Mouse (Mus musculus): ENCODE data around the gene Car5a. TPM values are rescaled to one million over a fixed set of nuclear protein-coding genes. Genes with fewer than 3 reads are reported as not detected.

The Car5a gene
- polyA plus RNA-seq, 1 experiment, result not detected

GRCm38 (mm10) chr8:121909663-121910062, 35.0 kb downstream of the Car5a start:
- Histone ChIP-seq H3K27ac (ENCODE audit: insufficient read depth, low read depth, low read length) (no peak overlapping the region), H3K4me3 (ENCODE audit: insufficient read depth, low read length) (no peak overlapping the region), H3K4me1 (ENCODE audit: control insufficient read depth, insufficient read depth, low read length) (peaks cover 20% of the 10 kb centered on the region)
- TF ChIP-seq POLR2A (IDR thresholded peaks at IDR 0.05; ENCODE audit: borderline replicate concordance, low read depth, low read length), result no peak
- TF ChIP-seq CTCF (IDR thresholded peaks at IDR 0.05; ENCODE audit: low read depth, low read length), result peak; percentile 75

- H3K27ac ChIP-seq (ENCODE audit: insufficient read depth, low read depth, low read length), result no peak overlapping the region
- no peak for TF ChIP-seq CTCF (IDR thresholded peaks at IDR 0.05; ENCODE audit: low read depth, low read length)
- no peak for TF ChIP-seq POLR2A (IDR thresholded peaks at IDR 0.05; ENCODE audit: borderline replicate concordance, low read depth, low read length)
- H3K4me1 ChIP-seq (ENCODE audit: control insufficient read depth, insufficient read depth, low read length), result peaks cover 25% of the 10 kb centered on the region
- H3K4me3 ChIP-seq (ENCODE audit: insufficient read depth, low read length), result no peak overlapping the region
Measured at GRCm38 (mm10) chr8:121909148-121909541, 35.6 kb downstream of the Car5a start.

DNA sequence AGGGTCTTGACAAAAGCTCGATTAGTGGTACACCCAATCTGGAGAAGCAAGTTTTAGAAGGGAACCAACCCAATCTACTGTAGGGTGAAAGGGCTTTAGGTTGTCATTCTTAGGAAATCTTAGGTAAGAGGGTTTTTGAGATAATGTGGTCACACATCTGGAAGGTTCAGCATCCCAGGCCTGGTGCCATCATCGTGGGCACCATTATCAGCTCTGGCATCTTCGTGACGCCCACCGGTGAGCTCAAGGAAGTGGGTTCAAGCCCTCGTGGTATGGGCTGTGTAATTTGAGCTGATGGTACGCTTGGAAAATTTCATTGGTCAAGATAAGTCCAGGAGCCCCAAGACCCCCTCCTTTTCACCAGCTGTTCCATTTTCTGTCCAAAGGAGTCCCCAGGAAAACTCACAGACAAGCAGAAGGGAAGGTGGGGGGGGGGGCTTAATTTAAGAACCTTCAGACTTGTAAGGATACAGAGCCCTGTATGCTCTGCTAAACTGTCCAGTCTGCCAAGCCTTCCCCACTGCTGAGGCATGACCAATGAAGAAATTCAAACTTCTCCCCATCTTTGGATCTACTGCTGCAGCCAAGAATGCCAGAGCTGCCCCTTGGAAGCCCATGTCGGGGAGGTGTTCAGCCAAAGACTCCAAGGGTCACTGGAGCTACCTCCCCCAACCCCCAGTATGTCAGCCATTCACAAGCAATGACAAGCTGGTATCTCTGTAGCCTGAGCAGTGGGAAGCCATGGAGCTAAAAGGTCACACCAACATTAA, 36.1 kb downstream of the Car5a start:
- Histone ChIP-seq H3K4me3 (ENCODE audit: insufficient read depth, low read length) (peak overlapping the region; percentile 70; the same call in 1 of the 2 replicates), H3K27ac (ENCODE audit: insufficient read depth, low read depth, low read length) (no peak overlapping the region)

DNA sequence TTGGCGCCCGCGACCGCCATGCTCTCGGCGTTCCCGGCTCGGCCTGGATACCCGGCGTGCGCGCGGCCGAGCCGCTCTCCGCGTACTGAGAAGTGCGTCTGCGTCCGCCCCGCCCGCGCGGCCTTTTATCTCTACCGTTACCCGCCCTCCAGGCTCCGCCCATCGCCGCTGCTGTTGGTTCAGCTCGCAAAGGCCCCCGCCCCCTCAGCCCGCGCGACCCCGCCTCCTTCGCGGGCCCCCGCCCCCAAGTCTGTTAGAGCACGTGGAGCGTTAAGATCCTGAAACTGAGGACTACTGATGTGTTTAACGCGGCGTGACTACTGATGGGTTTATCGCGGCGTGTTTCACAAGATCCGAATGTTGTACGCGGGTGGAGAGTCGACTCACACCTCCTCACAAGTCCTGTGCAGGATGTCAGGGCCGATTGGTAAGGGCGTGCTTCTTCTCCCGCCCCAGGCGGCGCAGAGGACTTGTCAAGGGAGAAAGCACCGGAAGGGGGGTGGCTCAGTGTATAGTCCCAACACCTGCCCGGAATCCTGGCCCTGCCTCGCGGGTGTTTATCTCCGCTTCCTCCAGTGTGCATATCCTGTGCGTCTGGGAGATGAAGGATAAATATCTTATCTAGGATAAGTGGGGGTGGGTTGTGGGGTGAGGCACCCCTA, 37.0 kb downstream of the Car5a start, which contains the start of gene Slc7a5:
Gene Slc7a5, minus strand, starts transcription at position 108 of the 662 bp plus-strand sequence.
- Histone ChIP-seq H3K4me3 (ENCODE audit: insufficient read depth, low read length) (peak within 1 kb of the TSS; percentile 77), H3K4me1 (ENCODE audit: control insufficient read depth, insufficient read depth, low read length) (peaks cover 32% of the 10 kb centered on the region), H3K27ac (ENCODE audit: insufficient read depth, low read depth, low read length) (peak within 1 kb of the TSS; percentile 16; the same call in 1 of the 2 replicates)
- peak; percentile 54; the same call in 1 of the 2 replicates for TF ChIP-seq POLR2A (IDR thresholded peaks at IDR 0.05; ENCODE audit: borderline replicate concordance, low read depth, low read length)
- no peak for TF ChIP-seq CTCF (IDR thresholded peaks at IDR 0.05; ENCODE audit: low read depth, low read length)

More for the DNA sequence above, 36.1 kb downstream of the Car5a start:
- TF ChIP-seq POLR2A (IDR thresholded peaks at IDR 0.05; ENCODE audit: borderline replicate concordance, low read depth, low read length) (no peak), CTCF (IDR thresholded peaks at IDR 0.05; ENCODE audit: low read depth, low read length) (no peak)
- H3K4me1 ChIP-seq (ENCODE audit: control insufficient read depth, insufficient read depth, low read length), result peaks cover 31% of the 10 kb centered on the region

DNA sequence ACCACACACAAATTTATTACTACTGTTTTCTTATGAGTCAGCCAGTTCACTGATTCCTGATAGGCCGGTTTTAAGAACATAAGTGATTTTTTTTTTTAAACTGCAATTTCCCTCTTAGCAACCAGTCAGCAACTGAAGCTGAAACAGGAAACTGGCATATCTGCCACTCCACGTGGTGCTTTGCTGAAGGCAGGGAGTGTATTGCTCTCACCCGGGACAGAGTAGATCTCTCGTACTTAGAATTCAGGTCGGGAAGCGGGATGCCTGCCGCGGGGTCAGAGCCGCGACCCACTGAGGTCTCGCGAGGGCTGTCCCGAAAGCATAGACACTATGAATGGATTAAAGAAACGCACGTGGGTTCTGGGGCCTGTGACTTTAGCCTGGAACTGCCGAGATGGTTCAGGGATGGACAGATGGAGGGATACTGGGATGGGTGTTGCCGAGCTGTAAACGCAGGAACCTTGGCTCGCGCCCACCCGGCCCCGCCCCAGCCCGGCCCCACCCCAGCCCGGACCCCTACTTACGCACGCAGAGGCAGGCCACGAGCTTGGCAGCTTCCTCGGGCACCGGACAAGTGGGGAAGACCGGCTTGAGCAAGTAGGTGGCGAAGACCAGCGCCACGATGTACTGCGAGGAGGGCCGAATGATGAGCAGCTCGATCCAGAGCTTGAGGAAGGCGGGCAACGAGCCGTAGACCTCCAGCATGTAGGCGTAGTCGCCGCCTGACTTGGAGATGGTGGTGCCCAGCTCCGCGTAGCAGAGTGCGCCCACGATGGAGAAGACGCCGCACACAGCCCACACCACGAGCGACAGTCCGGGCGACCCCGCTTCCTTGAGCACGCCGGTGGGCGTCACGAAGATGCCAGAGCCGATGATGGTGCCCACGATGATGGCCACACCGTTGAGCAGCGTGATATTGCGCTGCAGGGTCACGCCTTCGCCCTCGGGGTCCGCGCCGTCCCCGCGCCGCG, 37.9 kb downstream of the Car5a start:
- Histone ChIP-seq H3K4me3 (ENCODE audit: insufficient read depth, low read length) (peak overlapping the region; percentile 77), H3K4me1 (ENCODE audit: control insufficient read depth, insufficient read depth, low read length) (peaks cover 32% of the 10 kb centered on the region), H3K27ac (ENCODE audit: insufficient read depth, low read depth, low read length) (peak overlapping the region; percentile 16; the same call in 1 of the 2 replicates)
- TF ChIP-seq CTCF (IDR thresholded peaks at IDR 0.05; ENCODE audit: low read depth, low read length) (no peak), POLR2A (IDR thresholded peaks at IDR 0.05; ENCODE audit: borderline replicate concordance, low read depth, low read length) (no peak)

DNA sequence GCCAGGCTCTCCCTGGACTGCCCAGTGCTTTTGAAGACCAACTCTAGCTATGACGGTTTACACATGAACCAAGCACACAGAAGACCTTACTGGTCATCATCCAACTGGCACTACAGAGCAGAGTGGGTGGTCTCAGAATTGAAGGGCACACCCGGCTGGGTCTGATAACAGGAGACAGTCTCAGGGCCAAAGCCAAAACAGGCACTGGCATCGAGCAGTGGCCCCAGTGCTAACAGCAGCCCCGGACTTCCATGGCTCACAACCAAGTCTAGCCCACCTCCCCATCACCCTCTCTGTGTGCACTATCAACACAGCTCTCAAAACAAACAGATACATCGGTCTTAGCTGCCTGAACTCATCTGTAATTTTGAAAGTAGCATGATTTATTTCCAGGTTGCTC, 38.8 kb downstream of the Car5a start:
- H3K4me3 ChIP-seq (ENCODE audit: insufficient read depth, low read length), result peak overlapping the region; percentile 77
- H3K4me1 ChIP-seq (ENCODE audit: control insufficient read depth, insufficient read depth, low read length), result peaks cover 32% of the 10 kb centered on the region
- H3K27ac ChIP-seq (ENCODE audit: insufficient read depth, low read depth, low read length), result no peak overlapping the region
- TF ChIP-seq CTCF (IDR thresholded peaks at IDR 0.05; ENCODE audit: low read depth, low read length) (no peak), POLR2A (IDR thresholded peaks at IDR 0.05; ENCODE audit: borderline replicate concordance, low read depth, low read length) (no peak)

GRCm38 (mm10) chr8:121905420-121905819, 39.3 kb downstream of the Car5a start:
- H3K4me3 ChIP-seq (ENCODE audit: insufficient read depth, low read length), result peak overlapping the region; percentile 77
- H3K4me1 ChIP-seq (ENCODE audit: control insufficient read depth, insufficient read depth, low read length), result peaks cover 32% of the 10 kb centered on the region
- no peak overlapping the region for H3K27ac ChIP-seq (ENCODE audit: insufficient read depth, low read depth, low read length)
- TF ChIP-seq POLR2A (IDR thresholded peaks at IDR 0.05; ENCODE audit: borderline replicate concordance, low read depth, low read length), result no peak
- no peak for TF ChIP-seq CTCF (IDR thresholded peaks at IDR 0.05; ENCODE audit: low read depth, low read length)

DNA sequence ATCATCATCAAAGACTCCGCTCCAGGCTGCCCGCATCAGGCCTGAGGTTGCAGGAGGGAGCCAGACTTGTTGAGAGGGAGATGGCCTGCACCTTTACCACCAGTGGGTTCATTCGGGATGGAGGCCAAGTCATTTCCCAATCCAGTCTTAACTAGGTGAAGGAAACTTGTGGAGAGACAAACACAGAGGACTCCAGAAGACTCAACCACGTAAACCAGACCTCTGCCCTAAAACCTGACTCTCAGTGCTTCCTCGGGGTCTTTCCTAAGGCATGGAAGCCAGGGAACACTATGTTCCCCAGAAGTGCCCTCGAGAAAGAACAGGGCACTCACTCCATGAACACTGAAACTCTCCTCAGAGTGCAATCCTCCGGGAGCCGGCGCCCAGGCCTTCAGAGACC, 39.7 kb downstream of the Car5a start:
- peak overlapping the region; percentile 6; the same call in 1 of the 2 replicates for H3K4me3 ChIP-seq (ENCODE audit: insufficient read depth, low read length)
- no peak overlapping the region for H3K27ac ChIP-seq (ENCODE audit: insufficient read depth, low read depth, low read length)
- TF ChIP-seq POLR2A (IDR thresholded peaks at IDR 0.05; ENCODE audit: borderline replicate concordance, low read depth, low read length) (no peak), CTCF (IDR thresholded peaks at IDR 0.05; ENCODE audit: low read depth, low read length) (no peak)
- H3K4me1 ChIP-seq (ENCODE audit: control insufficient read depth, insufficient read depth, low read length), result peaks cover 32% of the 10 kb centered on the region

DNA sequence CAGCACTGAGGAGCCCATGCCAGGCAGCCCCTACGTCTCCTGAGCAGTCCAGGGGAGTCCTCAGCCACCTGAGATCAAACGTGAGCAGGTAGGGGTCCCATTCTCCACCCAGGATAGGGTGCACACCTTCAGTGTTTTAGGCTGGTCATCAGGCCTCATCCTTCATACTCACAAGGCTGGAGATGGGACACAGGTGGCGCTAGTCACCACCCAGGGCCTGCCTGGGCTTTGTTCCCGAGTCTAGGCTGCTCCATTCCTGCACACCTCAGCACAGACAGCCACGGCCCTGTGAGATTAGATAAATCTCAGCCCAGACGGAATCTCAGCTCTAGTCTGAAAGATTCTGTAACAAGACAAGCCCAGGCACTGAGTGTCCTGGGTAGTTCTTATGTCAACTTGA, 40.7 kb downstream of the Car5a start:
- Histone ChIP-seq H3K4me1 (ENCODE audit: control insufficient read depth, insufficient read depth, low read length) (peaks cover 37% of the 10 kb centered on the region), H3K27ac (ENCODE audit: insufficient read depth, low read depth, low read length) (no peak overlapping the region), H3K4me3 (ENCODE audit: insufficient read depth, low read length) (no peak overlapping the region)
- TF ChIP-seq POLR2A (IDR thresholded peaks at IDR 0.05; ENCODE audit: borderline replicate concordance, low read depth, low read length) (no peak), CTCF (IDR thresholded peaks at IDR 0.05; ENCODE audit: low read depth, low read length) (no peak)

Measured in bone marrow macrophage, adult 2 months (primary cell).